Mouse (Mus musculus): ENCODE measurements around the gene Fgfr2. TPM values are rescaled to one million over a fixed set of nuclear protein-coding genes. Genes with fewer than 3 reads are reported as not detected.

Fgfr2 gene
- polyA plus RNA-seq, 1 experiment from 2014 or later = 104 TPM

DNA sequence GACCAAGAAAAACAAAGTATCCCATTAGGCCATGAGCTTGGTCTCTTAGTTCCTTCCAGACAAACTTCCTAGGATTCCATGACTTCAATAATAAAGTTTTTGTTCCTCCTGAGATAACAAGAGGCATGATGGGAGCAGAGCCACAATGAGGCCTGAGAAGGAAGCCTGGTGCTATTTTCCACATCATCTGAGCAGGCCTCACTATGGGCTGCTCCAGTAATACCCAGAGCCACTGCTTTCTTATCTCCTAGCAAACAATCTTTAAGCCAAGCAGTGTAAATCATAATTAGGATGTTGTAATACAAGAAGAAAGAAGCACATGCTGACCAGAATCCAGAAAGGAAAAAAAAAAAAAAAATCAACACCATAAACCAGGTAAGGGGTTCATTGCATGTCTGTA, 6.6 kb downstream of the Fgfr2 start:
- Histone ChIP-seq H3K9ac (no peak overlapping the region), H3K36me3 (no peaks in the 10 kb centered on the region), H3K27me3 (replicated peaks) (no peaks in the 10 kb centered on the region), H3K27ac (peak overlapping the region; percentile 74), H3K4me3 (replicated peaks) (no peak overlapping the region), H3K4me1 (peaks cover 71% of the 10 kb centered on the region), H3K4me2 (peak overlapping the region; percentile 44), H3K9me3 (no peaks in the 10 kb centered on the region)
- ATAC-seq (ENCODE audit: insufficient read depth, low FRiP score, low read depth) = no peak

DNA sequence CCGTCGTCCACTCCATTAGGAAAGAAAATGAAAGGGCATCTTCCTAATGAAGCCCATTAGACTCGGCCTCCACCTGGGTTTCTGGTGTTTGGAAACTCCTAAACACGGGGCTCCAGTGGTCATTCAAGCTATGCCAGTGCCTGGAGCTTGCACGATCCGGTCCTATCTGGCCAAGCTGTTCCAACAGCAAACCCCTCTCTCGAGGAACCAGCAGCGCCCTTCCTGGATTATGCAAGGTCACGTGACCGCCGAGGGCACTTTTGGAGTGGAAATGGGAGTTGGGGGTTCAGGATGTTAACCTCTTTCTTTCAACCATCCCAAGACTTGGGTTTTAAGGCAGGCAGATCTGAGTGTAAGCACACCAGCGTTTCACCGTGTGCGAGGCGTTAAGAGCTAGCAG, 7.3 kb downstream of the Fgfr2 start:
- Histone ChIP-seq H3K4me1 (peaks cover 77% of the 10 kb centered on the region), H3K27me3 (replicated peaks) (no peaks in the 10 kb centered on the region), H3K9me3 (no peaks in the 10 kb centered on the region), H3K4me3 (replicated peaks) (peak overlapping the region; percentile 18), H3K27ac (peak overlapping the region; percentile 74), H3K36me3 (no peaks in the 10 kb centered on the region), H3K9ac (no peak overlapping the region), H3K4me2 (peak overlapping the region; percentile 44)
- 16% methylated on average over 15 of the region's 15 CpGs for WGBS
- ATAC-seq (ENCODE audit: insufficient read depth, low FRiP score, low read depth) = no peak

DNA sequence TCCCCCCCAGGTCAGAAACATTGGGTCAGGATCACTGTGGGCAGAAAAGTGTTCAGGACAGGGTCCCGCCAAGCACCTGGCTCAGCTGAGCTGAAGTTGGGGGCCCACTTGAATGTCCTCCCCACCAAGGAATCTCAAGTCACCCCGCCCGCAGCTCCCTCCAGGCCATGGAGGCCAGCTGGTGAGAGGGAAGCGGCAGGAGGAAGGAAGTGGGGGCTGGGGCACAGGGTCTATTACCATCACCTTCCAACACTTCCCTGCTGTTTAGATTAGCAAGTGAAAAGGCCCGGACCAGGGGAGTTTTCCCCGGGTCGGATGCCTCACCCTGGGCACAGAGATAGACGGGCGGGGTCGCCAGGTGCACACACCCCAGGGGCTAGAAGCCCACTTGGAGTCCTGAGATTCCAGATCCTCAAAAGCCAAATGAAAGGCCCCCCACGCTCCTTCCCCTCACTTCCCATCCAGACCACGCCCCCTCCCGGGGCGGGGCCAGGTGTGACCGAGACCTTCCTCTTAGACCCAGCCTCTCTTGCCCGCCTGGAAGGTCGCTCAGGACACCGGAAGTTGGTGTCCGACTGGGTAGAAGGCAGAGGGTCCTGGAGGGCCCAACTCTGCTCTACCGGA, 8.2 kb downstream of the Fgfr2 start:
- H3K9me3 ChIP-seq = no peaks in the 10 kb centered on the region
- H3K4me3 ChIP-seq (replicated peaks) = peak overlapping the region; percentile 18; the same call in 1 of the 2 replicates
- H3K36me3 ChIP-seq = no peaks in the 10 kb centered on the region
- WGBS = 13% methylated on average over 20 of the region's 20 CpGs
- peak; percentile 13; the same call in 1 of the 2 replicates for ATAC-seq (ENCODE audit: insufficient read depth, low FRiP score, low read depth)
- H3K27ac ChIP-seq = peak overlapping the region; percentile 74
- H3K9ac ChIP-seq = 0 out of 2 replicates have a peak overlapping the region, but pooled peaks have one; percentile 13
- peak overlapping the region; percentile 44 for H3K4me2 ChIP-seq
- H3K4me1 ChIP-seq = peaks cover 73% of the 10 kb centered on the region
- H3K27me3 ChIP-seq (replicated peaks) = no peaks in the 10 kb centered on the region

DNA sequence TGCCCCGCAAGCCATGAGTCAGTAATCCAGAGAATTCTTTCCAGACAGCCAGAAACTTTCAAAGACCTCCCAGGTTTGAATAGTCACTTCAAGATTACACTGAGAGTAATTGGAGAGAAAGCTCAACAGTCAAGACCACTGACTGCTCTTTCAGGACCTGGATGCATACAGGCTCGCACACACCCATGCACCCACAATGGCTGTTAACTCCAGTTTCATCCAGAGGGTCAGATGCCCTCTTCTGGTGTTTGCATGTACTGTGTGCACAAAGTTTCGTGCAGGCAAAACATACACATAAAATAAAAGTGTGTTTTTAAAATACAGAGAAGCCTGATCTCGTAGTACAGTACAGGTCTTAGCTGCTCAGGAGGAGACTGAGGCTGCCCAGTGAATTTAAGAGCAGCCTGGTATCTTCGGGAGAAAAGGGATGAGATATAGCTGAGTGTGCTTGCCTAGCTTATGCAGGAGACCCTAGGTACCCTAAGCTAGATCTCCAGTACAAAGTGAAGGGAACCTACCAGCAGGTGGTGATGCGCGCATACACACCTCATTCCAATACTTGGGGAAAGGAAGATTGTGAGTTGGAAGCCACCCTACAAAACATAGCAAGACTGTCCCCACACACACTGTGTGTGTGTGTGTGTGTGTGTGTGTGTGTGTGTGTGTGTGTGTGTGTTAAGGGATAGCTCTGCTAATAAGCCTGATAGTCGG, 9.8 kb downstream of the Fgfr2 start:
- 61% methylated on average over 8 of the region's 8 CpGs for WGBS
- no peak overlapping the region for H3K4me2 ChIP-seq
- peaks cover 81% of the 10 kb centered on the region for H3K4me1 ChIP-seq

DNA sequence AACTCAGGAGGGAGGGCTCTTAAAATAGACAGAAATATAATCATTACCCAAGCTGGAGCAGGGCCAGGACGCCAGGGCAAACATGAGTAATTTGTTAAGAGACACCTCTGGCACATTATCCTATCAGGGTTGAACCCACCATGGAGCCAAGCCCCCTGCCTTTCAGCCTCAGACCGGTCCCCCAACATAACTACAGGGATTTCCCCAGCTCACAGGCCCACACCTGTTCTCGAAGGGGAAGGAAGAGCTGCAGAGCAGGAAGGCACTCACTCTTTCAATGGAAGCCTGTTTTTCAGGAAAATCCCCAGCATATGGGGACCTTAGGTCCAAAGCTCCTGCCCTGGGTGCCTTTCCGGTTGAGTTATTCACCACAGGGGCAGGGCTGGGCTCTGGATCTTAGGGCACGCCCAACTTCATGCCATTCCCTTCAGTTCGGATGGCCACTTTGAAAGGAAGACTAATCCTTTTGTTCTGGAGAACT, 10.8 kb downstream of the Fgfr2 start:
- 34% methylated on average over 6 of the region's 6 CpGs for WGBS
- Histone ChIP-seq H3K4me2 (peak overlapping the region; percentile 9; the same call in 1 of the 2 replicates), H3K9ac (no peak overlapping the region), H3K9me3 (no peaks in the 10 kb centered on the region), H3K27ac (peak overlapping the region; percentile 86), H3K4me1 (peaks cover 75% of the 10 kb centered on the region), H3K4me3 (replicated peaks) (no peak overlapping the region), H3K27me3 (replicated peaks) (no peaks in the 10 kb centered on the region), H3K36me3 (no peaks in the 10 kb centered on the region)
- peak; percentile 64; the same call in 1 of the 2 replicates for ATAC-seq (ENCODE audit: insufficient read depth, low FRiP score, low read depth)

More for the DNA sequence above, 9.8 kb downstream of the Fgfr2 start:
- Histone ChIP-seq H3K27me3 (replicated peaks) (no peaks in the 10 kb centered on the region), H3K36me3 (no peaks in the 10 kb centered on the region), H3K4me3 (replicated peaks) (no peak overlapping the region), H3K27ac (peak overlapping the region; percentile 86), H3K9ac (no peak overlapping the region), H3K9me3 (no peaks in the 10 kb centered on the region)
- no peak for ATAC-seq (ENCODE audit: insufficient read depth, low FRiP score, low read depth)

DNA sequence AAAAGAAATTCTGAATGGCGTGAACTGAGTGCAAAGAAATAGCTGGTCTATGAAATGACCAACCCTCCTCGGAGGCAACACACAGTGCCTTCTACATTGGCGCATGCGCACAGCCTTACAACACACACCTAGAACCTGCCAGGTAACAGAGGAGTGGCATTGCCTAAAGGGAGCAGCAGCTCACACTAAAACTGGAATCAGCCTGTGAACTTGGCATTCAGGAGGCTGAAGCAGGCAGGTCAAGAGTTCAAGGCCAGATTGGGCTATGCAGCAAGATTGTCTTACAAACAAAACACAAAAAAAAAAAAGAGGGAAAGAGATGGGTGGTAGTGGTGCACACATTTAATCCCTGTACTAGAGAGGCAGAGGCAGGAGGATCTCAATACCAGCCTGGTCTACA, 13.7 kb downstream of the Fgfr2 start:
- no peaks in the 10 kb centered on the region for H3K27me3 ChIP-seq (replicated peaks)
- no peak for ATAC-seq (ENCODE audit: insufficient read depth, low FRiP score, low read depth)
- no peak overlapping the region for H3K27ac ChIP-seq
- no peak overlapping the region for H3K4me3 ChIP-seq (replicated peaks)
- H3K4me2 ChIP-seq = no peak overlapping the region
- no peaks in the 10 kb centered on the region for H3K9me3 ChIP-seq
- H3K9ac ChIP-seq = no peak overlapping the region
- H3K4me1 ChIP-seq = peaks cover 47% of the 10 kb centered on the region
- WGBS = 91% methylated on average over 4 of the region's 4 CpGs
- no peaks in the 10 kb centered on the region for H3K36me3 ChIP-seq

DNA sequence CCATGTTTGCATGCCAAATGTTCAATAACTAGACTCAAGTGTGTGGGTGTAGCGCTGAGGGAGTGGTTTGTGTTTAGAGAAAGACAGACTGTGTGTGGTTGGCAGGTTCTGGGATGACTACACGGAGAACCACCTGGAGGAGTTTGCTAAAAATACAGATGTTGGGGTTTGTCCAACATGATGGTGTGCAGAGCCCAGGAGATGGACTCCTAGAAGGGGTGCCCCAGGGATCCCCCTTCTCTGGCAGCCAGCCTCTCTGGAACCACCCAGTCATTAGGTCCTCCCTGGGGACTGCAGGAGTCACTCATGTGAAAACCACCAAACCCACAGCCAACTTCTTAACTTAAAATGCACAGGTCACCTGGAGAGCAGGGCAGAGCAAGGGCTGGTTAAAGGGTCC, 14.5 kb downstream of the Fgfr2 start:
- H3K27ac ChIP-seq = no peak overlapping the region
- no peaks in the 10 kb centered on the region for H3K9me3 ChIP-seq
- no peaks in the 10 kb centered on the region for H3K27me3 ChIP-seq (replicated peaks)
- peaks cover 40% of the 10 kb centered on the region for H3K4me1 ChIP-seq
- 59% methylated on average over 2 of the region's 2 CpGs for WGBS
- H3K36me3 ChIP-seq = no peaks in the 10 kb centered on the region
- no peak overlapping the region for H3K4me2 ChIP-seq
- H3K9ac ChIP-seq = no peak overlapping the region
- H3K4me3 ChIP-seq (replicated peaks) = no peak overlapping the region
- ATAC-seq (ENCODE audit: insufficient read depth, low FRiP score, low read depth) = no peak

DNA sequence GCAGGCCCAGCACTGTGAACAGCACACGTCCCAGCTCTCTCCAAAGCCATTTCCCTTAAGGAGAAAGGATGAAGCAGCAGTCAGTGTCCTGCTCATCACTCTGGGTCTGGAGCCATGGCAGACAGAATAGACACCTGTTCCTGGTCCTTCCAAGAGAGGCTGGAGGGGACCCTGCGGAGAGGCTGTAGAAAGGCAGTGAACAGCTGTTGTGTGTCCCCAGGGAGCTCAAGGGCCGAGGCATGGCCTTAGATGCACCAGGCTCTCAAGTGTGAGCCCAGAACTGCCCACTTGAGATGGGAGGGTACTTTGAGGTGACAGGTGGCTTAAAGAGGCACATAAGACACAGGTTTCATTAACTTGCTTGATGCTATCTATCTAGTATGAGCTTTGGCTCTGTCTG, 20.6 kb downstream of the Fgfr2 start:
- H3K4me3 ChIP-seq (replicated peaks) = no peak overlapping the region
- H3K4me1 ChIP-seq = peaks cover 28% of the 10 kb centered on the region
- no peak overlapping the region for H3K4me2 ChIP-seq
- ATAC-seq (ENCODE audit: insufficient read depth, low FRiP score, low read depth) = no peak
- H3K9me3 ChIP-seq = no peaks in the 10 kb centered on the region
- 74% methylated on average over 3 of the region's 3 CpGs for WGBS
- no peak overlapping the region for H3K27ac ChIP-seq
- H3K9ac ChIP-seq = no peak overlapping the region
- H3K36me3 ChIP-seq = no peaks in the 10 kb centered on the region
- no peaks in the 10 kb centered on the region for H3K27me3 ChIP-seq (replicated peaks)

DNA sequence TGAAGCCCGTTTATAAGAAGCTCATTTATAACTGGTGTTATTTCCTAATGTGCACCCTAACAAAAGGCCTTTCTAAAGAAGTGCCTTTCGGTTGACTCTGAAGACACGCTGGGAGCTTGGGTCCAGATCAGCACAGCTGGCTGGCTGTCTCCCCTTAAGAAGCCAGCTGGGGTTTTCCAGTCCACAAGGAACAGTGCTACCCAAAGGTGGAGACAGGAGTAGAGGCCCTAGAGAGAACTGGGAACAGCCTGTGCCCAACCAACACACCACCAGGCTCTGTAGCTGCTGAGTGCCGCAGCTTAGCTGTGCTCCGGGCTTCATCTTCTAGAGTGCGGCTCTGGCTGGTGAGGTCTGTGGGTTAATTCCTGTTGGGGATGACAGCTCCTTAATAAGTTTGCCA, 22.1 kb downstream of the Fgfr2 start:
- peaks cover 28% of the 10 kb centered on the region for H3K4me1 ChIP-seq
- ATAC-seq (ENCODE audit: insufficient read depth, low FRiP score, low read depth) = no peak
- H3K4me3 ChIP-seq (replicated peaks) = no peak overlapping the region
- 85% methylated on average over 6 of the region's 6 CpGs for WGBS
- H3K4me2 ChIP-seq = no peak overlapping the region
- no peaks in the 10 kb centered on the region for H3K36me3 ChIP-seq
- H3K27me3 ChIP-seq (replicated peaks) = no peaks in the 10 kb centered on the region
- no peak overlapping the region for H3K27ac ChIP-seq
- no peaks in the 10 kb centered on the region for H3K9me3 ChIP-seq
- H3K9ac ChIP-seq = no peak overlapping the region

DNA sequence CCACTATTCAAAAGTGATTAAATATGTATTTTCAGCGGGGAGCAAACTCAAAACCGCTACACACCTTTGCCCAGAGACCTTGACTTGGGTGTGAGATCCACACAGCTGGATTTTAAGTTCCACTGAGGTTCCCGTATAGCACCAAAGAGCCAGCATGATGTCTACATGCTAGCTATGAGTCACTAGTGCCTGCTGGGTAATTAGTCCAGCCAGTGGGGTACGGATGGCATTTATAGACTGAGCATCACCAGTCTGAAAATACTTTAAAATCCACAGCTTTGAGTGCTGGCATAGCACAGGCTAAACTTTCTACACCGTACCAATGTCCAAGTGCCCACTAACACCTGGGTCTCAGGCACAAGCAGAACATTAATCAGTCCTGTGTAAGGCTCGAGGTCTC, 23.0 kb downstream of the Fgfr2 start:
- H3K4me1 ChIP-seq = peaks cover 28% of the 10 kb centered on the region

DNA sequence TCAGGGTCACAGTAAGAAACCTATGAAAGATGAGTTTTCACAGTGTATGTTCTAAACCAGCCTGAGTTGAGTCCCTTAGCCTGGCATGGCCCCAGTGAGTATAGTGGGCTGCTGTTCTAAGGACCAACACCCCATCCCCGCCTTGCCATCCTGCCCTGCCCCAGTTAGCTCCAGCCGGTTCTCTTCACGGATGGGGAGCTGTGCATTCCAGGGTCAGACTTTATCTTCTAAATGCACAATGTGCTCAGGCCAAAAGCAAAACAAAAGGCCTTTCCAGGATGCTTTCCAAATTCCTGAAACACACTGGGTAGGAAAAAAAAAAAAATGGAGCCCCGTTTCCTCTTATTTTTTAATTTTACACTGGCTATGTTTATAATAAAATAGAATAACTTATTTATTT, 23.9 kb downstream of the Fgfr2 start:
- Histone ChIP-seq H3K36me3 (peaks cover 3% of the 10 kb centered on the region; the same call in 1 of the 2 replicates), H3K4me1 (peaks cover 28% of the 10 kb centered on the region), H3K27ac (peak overlapping the region; percentile 14; the same call in 1 of the 2 replicates), H3K27me3 (replicated peaks) (no peaks in the 10 kb centered on the region), H3K9ac (no peak overlapping the region), H3K9me3 (no peaks in the 10 kb centered on the region), H3K4me2 (no peak overlapping the region), H3K4me3 (replicated peaks) (no peak overlapping the region)
- ATAC-seq (ENCODE audit: insufficient read depth, low FRiP score, low read depth) = no peak
- 27% methylated on average over 4 of the region's 4 CpGs for WGBS

More for the DNA sequence above, 23.0 kb downstream of the Fgfr2 start:
- no peaks in the 10 kb centered on the region for H3K27me3 ChIP-seq (replicated peaks)
- H3K4me2 ChIP-seq = no peak overlapping the region
- H3K4me3 ChIP-seq (replicated peaks) = no peak overlapping the region
- ATAC-seq (ENCODE audit: insufficient read depth, low FRiP score, low read depth) = no peak
- WGBS = 73% methylated on average over 6 of the region's 6 CpGs
- no peak overlapping the region for H3K9ac ChIP-seq
- no peak overlapping the region for H3K27ac ChIP-seq
- peaks cover 2% of the 10 kb centered on the region; the same call in 1 of the 2 replicates for H3K36me3 ChIP-seq
- H3K9me3 ChIP-seq = no peaks in the 10 kb centered on the region

DNA sequence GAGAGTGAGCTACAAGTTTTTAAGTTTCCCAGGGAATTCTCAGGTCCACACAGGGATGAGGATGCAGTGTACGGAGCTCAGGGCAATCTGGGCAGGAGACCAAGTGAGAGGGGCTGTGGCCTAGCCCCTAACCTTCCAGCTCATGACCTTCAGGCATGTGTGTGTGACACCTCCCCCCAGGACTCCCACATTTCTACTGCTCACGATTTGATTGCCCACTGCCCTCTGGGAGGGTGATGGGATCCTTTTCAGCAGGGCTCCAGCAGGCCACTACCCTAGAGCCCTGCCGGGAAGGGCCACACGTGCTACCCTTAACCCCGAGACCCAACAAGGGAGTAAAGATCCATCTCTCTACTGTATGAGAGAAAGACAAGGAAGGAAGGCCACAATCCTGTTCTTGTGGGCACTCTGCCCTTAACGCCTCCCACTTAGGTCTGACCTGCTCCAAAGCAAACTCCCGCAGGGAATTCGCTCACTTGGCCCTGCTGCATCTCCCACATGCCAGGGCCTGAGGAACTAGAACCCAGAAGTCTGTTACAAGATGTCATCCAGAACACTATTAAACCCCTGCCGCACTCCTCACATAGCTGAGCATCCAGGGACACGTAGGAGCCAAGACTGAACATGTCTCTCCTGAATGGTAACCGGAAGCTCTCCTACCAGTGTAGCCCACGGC, 24.9 kb downstream of the Fgfr2 start:
- no peaks in the 10 kb centered on the region for H3K27me3 ChIP-seq (replicated peaks)
- H3K4me1 ChIP-seq = peaks cover 28% of the 10 kb centered on the region
- H3K27ac ChIP-seq = peak overlapping the region; percentile 14; the same call in 1 of the 2 replicates
- no peak for ATAC-seq (ENCODE audit: insufficient read depth, low FRiP score, low read depth)
- H3K9ac ChIP-seq = no peak overlapping the region
- peaks cover 3% of the 10 kb centered on the region; the same call in 1 of the 2 replicates for H3K36me3 ChIP-seq
- no peaks in the 10 kb centered on the region for H3K9me3 ChIP-seq
- 78% methylated on average over 12 of the region's 12 CpGs for WGBS
- H3K4me2 ChIP-seq = no peak overlapping the region
- H3K4me3 ChIP-seq (replicated peaks) = no peak overlapping the region
